Mouse (Mus musculus) midbrain, postnatal 0 days (tissue): ENCODE measurements around the gene Gm42688. TPM values are rescaled to one million over a fixed set of nuclear protein-coding genes. Genes with fewer than 3 reads are reported as not detected.
"Not testable (repeated sequence)": the region's sequence is repeated elsewhere in the genome, so short reads cannot be mapped to it uniquely, and the experiment has no call there.

Experiments used
- ATAC-seq: fragments of 200-750 bp; cut with Nextera tagmentation; 2 replicates; pipeline ENCODE4 v1.8.0; 2017; ENCODE audit warnings: moderate number of reproducible peaks, mild to moderate bottlenecking, moderate TSS enrichment, moderate library complexity; ENCODE audit not compliant: low FRiP score
- DNase-seq: peaks from one replicate; pipeline ENCODE4 v3.0.0-alpha.2; 2015; ENCODE audit warnings: low spot score
- H3K27ac ChIP-seq: fragments of 300-500 bp; sonication (generic); 2 replicates; pipeline ENCODE4 v1.5.1; 2014; ENCODE audit warnings: low read depth, mild to moderate bottlenecking, low read length, mixed read lengths
- H3K27me3 ChIP-seq: fragments of 300-500 bp; sonication (generic); 2 replicates; pipeline ENCODE4 v1.6.1; 2014; ENCODE audit warnings: low read length, control low read depth, mixed read lengths; ENCODE audit not compliant: insufficient read depth
- H3K36me3 ChIP-seq: fragments of 300-500 bp; sonication (generic); 2 replicates; pipeline ENCODE4 v1.6.1; 2014; ENCODE audit warnings: low read length, control low read depth, mixed read lengths; ENCODE audit not compliant: insufficient read depth
- H3K4me1 ChIP-seq: fragments of 300-500 bp; sonication (generic); 2 replicates; pipeline ENCODE4 v1.6.1; 2014; ENCODE audit warnings: mild to moderate bottlenecking, control low read depth, antibody characterized with exemption, low read length, mixed read lengths; ENCODE audit not compliant: insufficient read depth
- H3K4me2 ChIP-seq: fragments of 300-500 bp; sonication (generic); 2 replicates; pipeline ENCODE4 v1.6.1; 2014; ENCODE audit warnings: low read depth, mild to moderate bottlenecking, low read length, mixed read lengths; ENCODE audit not compliant: poor library complexity, severe bottlenecking
- H3K4me3 ChIP-seq: fragments of 300-500 bp; sonication (generic); 2 replicates; pipeline ENCODE4 v1.5.1; 2014; ENCODE audit warnings: low read depth, mild to moderate bottlenecking, low read length, moderate library complexity
- H3K9ac ChIP-seq: fragments of 300-500 bp; sonication (generic); replicated peaks from 2 replicates; pipeline ENCODE4 v1.6.1; 2014; ENCODE audit warnings: mild to moderate bottlenecking, low read length, moderate library complexity, mixed read lengths; ENCODE audit not compliant: poor library complexity, severe bottlenecking
- H3K9me3 ChIP-seq: fragments of 300-500 bp; sonication (generic); 2 replicates; pipeline ENCODE4 v1.6.1; 2016; ENCODE audit warnings: low read length, control low read depth
- CTCF ChIP-seq: IDR thresholded peaks from 2 replicates; pipeline ENCODE4 v1.5.1; 2016; ENCODE audit warnings: antibody characterized with exemption, mild to moderate bottlenecking
- WGBS: fragments of 180-500 bp; shearing (Covaris S2); extraction: QIAGEN DNeasy Blood & Tissue Kit; methylation state at CpG from one replicate; pipeline ENCODE4 v1.1.7; 2014; 5-methylcytosine and 5-hydroxymethylcytosine counted together
- microRNA counts: library from miRNA; unstranded; fragments of <30 nt; microRNA quantifications from one replicate; lab custom pipeline; 2015
- microRNA-seq: library from miRNA; unstranded; fragments of <30 nt; microRNA quantifications from one replicate; pipeline ENCODE4, GENCODE M21; 2016; ENCODE audit warnings: borderline number of aligned reads
- polyA plus RNA-seq: library from polyadenylated mRNA; unstranded; fragments of >200 nt; fragmentation: Nextera tagmentation; extraction: Ambion mirVana; gene quantifications from 2 replicates; pipeline ENCODE4 v1.2.1, GENCODE M21; 2015
- total RNA-seq: library from RNA; depleted of rRNA; stranded (reverse); fragments of >200 nt; gene quantifications from 2 replicates; pipeline ENCODE4 v1.2.3, GENCODE M21; 2014; rRNA removed

Gm42688 gene
- total and polyA plus RNA-seq, 2 experiments from 2014 or later, result 3.5 to 4.4 TPM

DNA sequence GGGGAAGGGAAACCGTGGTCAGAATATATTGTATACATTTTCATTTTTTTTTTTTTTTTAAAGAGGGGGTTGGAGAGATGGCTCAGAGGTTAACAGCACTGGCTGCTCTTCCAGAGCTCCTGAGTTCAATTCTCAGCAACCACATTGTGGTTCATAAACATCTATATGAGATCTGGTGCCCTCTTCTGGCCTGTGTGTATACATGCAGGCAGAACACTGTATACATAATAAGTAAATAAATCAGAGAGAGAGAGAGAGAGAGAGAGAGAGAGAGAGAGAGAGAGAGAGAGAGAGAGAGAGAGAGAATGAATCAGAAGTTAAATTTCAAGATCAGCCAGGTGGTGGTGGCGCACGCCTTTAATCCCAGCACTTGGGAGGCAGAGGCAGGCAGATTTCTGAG, 58.0 kb downstream of the Gm42688 start:
- not testable (repeated sequence) for H3K4me2 ChIP-seq, H3K9ac ChIP-seq, H3K36me3 ChIP-seq, H3K4me1 ChIP-seq, H3K9me3 ChIP-seq, ATAC-seq, H3K27ac ChIP-seq, H3K4me3 ChIP-seq
- H3K27me3 ChIP-seq, result peaks cover 25% of the 10 kb centered on the region
- peak; percentile 75 for TF ChIP-seq CTCF
- 38% methylated on average over 3 of the region's 3 CpGs for WGBS
- DNase-seq, result peak; percentile 85

MicroRNAs within 50 kb of the gene (microRNA counts, 519-probe panel; counts per million panel counts)
- 528 counts per million, percentile 58 among the panel's probes with 10 or more counts for microRNA mmu-miR-3470a+mmu-miR-3470b (lab: Ali Mortazavi, UCI)

Small RNA genes lying within 50 kb of the gene (microRNA-seq; reads per million reads assigned to microRNA genes)
- not detected for gene Mir3470a

Other genes starting within 250 kb of the Gm42688 start
- gene Sema4f, start 161.8 kb upstream of the Gm42688 start, total RNA-seq, result 15.4 and 15.5 TPM in 2 replicates
- gene Sema4f, start 161.8 kb upstream of the Gm42688 start, polyA plus RNA-seq, result 16.6 and 16.9 TPM in 2 replicates
- 1.2 TPM in 1 of 2 replicates, not detected in the other for gene M1ap, start 154.7 kb upstream of the Gm42688 start, total RNA-seq
- 0.12 TPM in 1 of 2 replicates, not detected in the other for gene M1ap, start 154.7 kb upstream of the Gm42688 start, polyA plus RNA-seq
- gene Dok1, start 68.1 kb upstream of the Gm42688 start, total RNA-seq, result 3.9 and 5.0 TPM in 2 replicates
- gene Dok1, start 68.1 kb upstream of the Gm42688 start, polyA plus RNA-seq, result 1.1 and 2.3 TPM in 2 replicates
- gene Loxl3, start 67.4 kb upstream of the Gm42688 start, total RNA-seq, result 6.9 and 7.3 TPM in 2 replicates
- 4.7 and 5.6 TPM in 2 replicates for gene Loxl3, start 67.4 kb upstream of the Gm42688 start, polyA plus RNA-seq
- gene Aup1, start 47.1 kb upstream of the Gm42688 start, total RNA-seq, result 180 and 190 TPM in 2 replicates
- gene Aup1, start 47.1 kb upstream of the Gm42688 start, polyA plus RNA-seq, result 130 and 155 TPM in 2 replicates
- 45.4 and 56.5 TPM in 2 replicates for gene Htra2, start 46.3 kb upstream of the Gm42688 start, total RNA-seq
- gene Htra2, start 46.3 kb upstream of the Gm42688 start, polyA plus RNA-seq, result 87.8 and 93.4 TPM in 2 replicates
- gene Dqx1, start 43.8 kb upstream of the Gm42688 start, total RNA-seq, result 0.09 and 0.11 TPM in 2 replicates
- gene Dqx1, start 43.8 kb upstream of the Gm42688 start, polyA plus RNA-seq, result 0.30 and 0.32 TPM in 2 replicates
- gene Tlx2, start 31.3 kb upstream of the Gm42688 start, total RNA-seq, result not detected in 2 replicates
- not detected in 2 replicates for gene Tlx2, start 31.3 kb upstream of the Gm42688 start, polyA plus RNA-seq
- gene Pcgf1, start 23.7 kb upstream of the Gm42688 start, total RNA-seq, result 11.8 and 20.4 TPM in 2 replicates
- 30.4 and 35.5 TPM in 2 replicates for gene Pcgf1, start 23.7 kb upstream of the Gm42688 start, polyA plus RNA-seq
- not detected in 2 replicates for gene Lbx2, start 15.2 kb upstream of the Gm42688 start, total RNA-seq
- gene Lbx2, start 15.2 kb upstream of the Gm42688 start, polyA plus RNA-seq, result 0.26 TPM in 1 of 2 replicates, not detected in the other
- 13.6 and 26.0 TPM in 2 replicates for gene Ccdc142, start within 50 bp of the Gm42688 start, total RNA-seq
- 6.0 TPM in 2 replicates for gene Ccdc142, start within 50 bp of the Gm42688 start, polyA plus RNA-seq
- 46.4 and 57.2 TPM in 2 replicates for gene Mrpl53, start 7.4 kb downstream of the Gm42688 start, total RNA-seq
- 115 and 118 TPM in 2 replicates for gene Mrpl53, start 7.4 kb downstream of the Gm42688 start, polyA plus RNA-seq
- gene Mogs, start 13.9 kb downstream of the Gm42688 start, total RNA-seq, result 32.6 and 40.3 TPM in 2 replicates
- 18.8 and 19.8 TPM in 2 replicates for gene Mogs, start 13.9 kb downstream of the Gm42688 start, polyA plus RNA-seq
- gene Wbp1, start 19.9 kb downstream of the Gm42688 start, total RNA-seq, result 152 and 199 TPM in 2 replicates
- gene Wbp1, start 19.9 kb downstream of the Gm42688 start, polyA plus RNA-seq, result 85.3 and 91.6 TPM in 2 replicates
- 29.4 and 40.9 TPM in 2 replicates for gene Ino80b, start 23.8 kb downstream of the Gm42688 start, total RNA-seq
- 14.6 and 16.2 TPM in 2 replicates for gene Ino80b, start 23.8 kb downstream of the Gm42688 start, polyA plus RNA-seq
- gene Rtkn, start 33.8 kb downstream of the Gm42688 start, total RNA-seq, result 24.3 and 30.9 TPM in 2 replicates
- gene Rtkn, start 33.8 kb downstream of the Gm42688 start, polyA plus RNA-seq, result 12.5 and 14.6 TPM in 2 replicates
- gene Wdr54, start 54.8 kb downstream of the Gm42688 start, total RNA-seq, result 12.7 and 15.9 TPM in 2 replicates
- gene Wdr54, start 54.8 kb downstream of the Gm42688 start, polyA plus RNA-seq, result 21.5 and 27.5 TPM in 2 replicates
- gene 1700003E16Rik, start 54.8 kb downstream of the Gm42688 start, total RNA-seq, result 15.6 and 20.5 TPM in 2 replicates
- 18.0 and 18.2 TPM in 2 replicates for gene 1700003E16Rik, start 54.8 kb downstream of the Gm42688 start, polyA plus RNA-seq
- 126 and 129 TPM in 2 replicates for gene Dctn1, start 64.3 kb downstream of the Gm42688 start, total RNA-seq
- 166 TPM in 2 replicates for gene Dctn1, start 64.3 kb downstream of the Gm42688 start, polyA plus RNA-seq
- 0.57 and 3.3 TPM in 2 replicates for gene Slc4a5, start 118.2 kb downstream of the Gm42688 start, total RNA-seq
- gene Slc4a5, start 118.2 kb downstream of the Gm42688 start, polyA plus RNA-seq, result 0.16 and 0.25 TPM in 2 replicates
- gene Mthfd2, start 224.3 kb downstream of the Gm42688 start, total RNA-seq, result 19.2 and 24.0 TPM in 2 replicates
- gene Mthfd2, start 224.3 kb downstream of the Gm42688 start, polyA plus RNA-seq, result 27.0 and 32.0 TPM in 2 replicates
- gene Mob1a, start 224.4 kb downstream of the Gm42688 start, total RNA-seq, result 23.2 and 31.6 TPM in 2 replicates
- gene Mob1a, start 224.4 kb downstream of the Gm42688 start, polyA plus RNA-seq, result 8.7 and 9.0 TPM in 2 replicates
- 9.6 and 10.6 TPM in 2 replicates for gene Bola3, start 247.5 kb downstream of the Gm42688 start, total RNA-seq
- 46.2 and 51.2 TPM in 2 replicates for gene Bola3, start 247.5 kb downstream of the Gm42688 start, polyA plus RNA-seq